Mouse (Mus musculus) erythroblast, embryonic 14.5 days (primary cell): ENCODE measurements around the gene Atp11c. TPM values are rescaled to one million over a fixed set of nuclear protein-coding genes. Genes with fewer than 3 reads are reported as not detected.
A peak's percentile ranks its signal among the peaks of the same experiment; 100 is the strongest.

ENCODE experiments used
- H3K27me3 ChIP-seq: 2 replicates; pipeline ENCODE4 v1.6.1; 2012; ENCODE audit warnings: inconsistent platforms; ENCODE audit not compliant: control insufficient read depth
- H3K36me3 ChIP-seq: 2 replicates; pipeline ENCODE4 v1.6.1; 2012; ENCODE audit warnings: mild to moderate bottlenecking, inconsistent platforms; ENCODE audit not compliant: control insufficient read depth
- H3K4me1 ChIP-seq: 2 replicates; pipeline ENCODE4 v1.6.1; 2012; ENCODE audit warnings: inconsistent platforms; ENCODE audit not compliant: control insufficient read depth
- H3K4me3 ChIP-seq: replicated peaks from 2 replicates; pipeline ENCODE3; 2012; ENCODE audit warnings: moderate library complexity, mild to moderate bottlenecking, inconsistent platforms
- H3K9me3 ChIP-seq: 2 replicates; pipeline ENCODE4 v1.6.1; 2012; ENCODE audit warnings: low read length, inconsistent platforms, mixed read lengths; ENCODE audit not compliant: control insufficient read depth
- GATA1 ChIP-seq: IDR thresholded peaks from 2 replicates; pipeline ENCODE4 v1.6.1; 2012; ENCODE audit warnings: low read length, inconsistent platforms, mixed read lengths
- TAL1 ChIP-seq: IDR thresholded peaks from 3 replicates; pipeline ENCODE4 v1.6.1; 2012; ENCODE audit warnings: low read length, inconsistent platforms, mixed read lengths
- polyA plus RNA-seq: library from polyadenylated mRNA; stranded (reverse); fragments of >175 nt; gene quantifications from 2 replicates; pipeline ENCODE4 v1.2.3, GENCODE M21; 2012

Gene Atp11c
- polyA plus RNA-seq, 1 experiment = 0.08 TPM

DNA sequence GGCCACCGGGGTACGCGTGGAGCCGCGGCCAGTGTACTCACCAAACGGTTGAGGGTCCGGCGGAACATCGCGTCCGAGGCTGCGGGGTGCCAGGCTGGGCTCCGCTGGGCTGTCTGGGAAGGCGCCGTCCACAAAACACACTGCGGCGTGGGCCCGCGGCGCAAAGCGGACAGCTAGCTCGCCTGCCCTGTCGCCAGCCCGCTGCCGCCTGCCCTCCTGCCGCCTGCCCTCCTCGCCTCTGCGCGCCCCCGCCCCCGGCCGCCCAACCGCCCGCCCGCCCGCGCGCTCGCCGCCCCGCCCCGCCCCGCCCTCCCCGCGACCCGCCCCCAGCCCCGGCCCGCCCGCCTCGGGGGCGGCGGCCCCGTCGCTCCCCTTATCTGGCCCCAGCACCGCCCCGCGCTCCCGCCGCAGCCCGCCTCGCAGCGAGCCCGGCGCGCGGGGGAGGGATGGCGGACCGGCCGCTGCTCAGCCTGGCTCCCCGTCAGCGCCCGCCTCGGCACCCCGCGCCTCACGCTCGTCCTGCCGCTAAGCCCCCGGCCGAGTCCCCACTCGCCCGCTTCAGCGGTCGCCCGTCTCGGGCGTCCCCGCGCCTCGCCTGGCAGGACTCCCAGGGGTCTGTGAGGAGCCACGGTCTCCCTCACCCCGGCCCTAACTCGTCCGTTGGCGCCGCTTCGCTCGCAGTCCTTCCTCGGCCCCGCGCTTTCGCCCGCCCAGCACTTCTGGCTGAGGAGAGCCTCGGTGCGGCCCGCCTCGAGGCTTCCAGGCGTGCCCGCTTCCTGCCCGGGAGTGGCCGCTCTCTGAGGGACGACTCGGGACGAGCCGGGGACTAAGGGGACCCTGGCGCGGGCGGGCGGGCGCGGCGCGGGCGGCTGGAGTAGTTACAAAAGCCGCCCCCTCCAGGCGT, 188.5 kb downstream of the Atp11c start:
- TF ChIP-seq TAL1 (no peak), GATA1 (no peak)
- Histone ChIP-seq H3K36me3 (peaks cover 2% of the 10 kb centered on the region; the same call in 1 of the 2 replicates), H3K4me1 (peaks cover 21% of the 10 kb centered on the region), H3K9me3 (peaks cover 10% of the 10 kb centered on the region), H3K4me3 (peak overlapping the region; percentile 88), H3K27me3 (peaks cover 5% of the 10 kb centered on the region; the same call in 1 of the 2 replicates)

DNA sequence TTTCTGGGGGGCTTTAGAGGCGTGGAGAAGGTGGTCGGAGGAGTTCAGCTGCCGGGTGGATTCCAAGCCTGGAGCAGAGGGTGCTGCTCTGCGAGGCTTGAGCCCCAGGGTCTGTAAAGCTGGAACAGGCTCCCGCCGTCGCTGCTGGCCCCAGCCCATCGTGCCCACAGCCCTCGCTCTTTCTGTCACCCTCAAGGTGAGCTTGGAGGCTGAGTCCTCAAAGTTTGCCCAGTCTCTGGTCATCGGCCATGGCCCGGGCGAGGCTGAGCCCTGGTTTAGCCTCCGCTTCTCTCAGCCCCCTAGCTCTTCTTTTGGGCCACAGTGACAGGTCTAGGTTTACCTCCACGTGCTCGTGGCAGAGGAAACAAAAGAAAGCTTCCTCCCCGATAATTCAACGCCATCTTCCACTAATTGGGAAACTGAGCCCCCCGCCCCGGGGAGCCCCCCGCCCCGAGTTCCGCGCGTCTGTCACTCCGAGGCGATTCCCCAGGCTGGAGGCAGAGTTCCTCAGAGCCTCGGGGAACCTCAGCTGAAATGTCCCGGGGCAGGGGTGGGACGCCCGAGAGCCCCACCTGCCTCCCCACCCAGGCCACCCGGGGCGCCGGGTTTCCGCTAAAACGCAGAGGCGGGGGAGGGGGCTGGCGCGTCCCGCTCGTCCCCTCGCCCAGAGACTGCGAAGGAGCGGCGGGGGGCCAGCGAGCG, 189.3 kb downstream of the Atp11c start:
- TF ChIP-seq TAL1 (no peak), GATA1 (no peak)
- Histone ChIP-seq H3K36me3 (peaks cover 2% of the 10 kb centered on the region; the same call in 1 of the 2 replicates), H3K4me1 (peaks cover 21% of the 10 kb centered on the region), H3K9me3 (peaks cover 10% of the 10 kb centered on the region), H3K27me3 (peaks cover 5% of the 10 kb centered on the region; the same call in 1 of the 2 replicates), H3K4me3 (peak overlapping the region; percentile 88)

DNA sequence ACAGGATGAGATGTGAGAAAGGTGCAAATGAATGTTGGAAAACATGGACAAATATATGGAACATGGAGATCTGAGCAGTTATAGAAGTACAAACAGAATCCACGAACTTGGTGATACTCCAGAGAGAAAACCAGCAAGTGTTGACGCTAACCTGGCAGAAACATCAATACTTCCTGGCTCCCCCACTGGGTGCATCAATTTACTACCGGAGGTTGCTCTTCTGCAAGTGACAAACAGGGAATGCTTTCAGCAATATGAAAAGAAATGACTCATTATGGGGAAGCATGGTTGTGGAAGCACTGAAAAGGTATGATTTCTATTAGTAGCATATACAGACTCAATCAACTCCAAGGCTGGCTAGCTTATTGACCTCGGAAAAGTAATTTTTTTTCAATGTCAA, 198.2 kb downstream of the Atp11c start:
- H3K9me3 ChIP-seq = no peaks in the 10 kb centered on the region
- H3K4me1 ChIP-seq = no peaks in the 10 kb centered on the region
- H3K36me3 ChIP-seq = peaks cover 3% of the 10 kb centered on the region
- no peak for TF ChIP-seq TAL1
- TF ChIP-seq GATA1 = no peak
- H3K4me3 ChIP-seq = no peak overlapping the region
- no peaks in the 10 kb centered on the region for H3K27me3 ChIP-seq

DNA sequence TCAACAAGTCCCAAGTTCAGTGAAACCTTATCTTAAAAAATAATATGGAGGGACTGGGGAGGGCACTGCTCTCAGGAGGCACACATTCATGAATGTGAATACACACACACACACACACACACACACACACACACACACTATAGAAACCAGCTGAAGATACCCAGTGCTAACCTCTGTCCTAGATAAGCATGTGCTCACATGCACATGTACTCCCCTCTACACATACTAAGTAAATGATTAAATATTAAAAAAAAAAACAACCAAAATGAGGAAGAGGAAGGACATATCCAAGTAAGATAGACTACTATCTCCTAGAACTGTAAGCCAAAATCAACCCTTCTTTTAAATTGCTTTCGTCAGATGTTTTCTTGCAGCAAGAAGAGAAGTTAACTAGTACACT, 205.6 kb downstream of the Atp11c start:
- Histone ChIP-seq H3K4me3 (no peak overlapping the region), H3K27me3 (no peaks in the 10 kb centered on the region), H3K36me3 (no peaks in the 10 kb centered on the region), H3K4me1 (no peaks in the 10 kb centered on the region; the same call in 1 of the 2 replicates), H3K9me3 (no peaks in the 10 kb centered on the region)
- TF ChIP-seq GATA1 (no peak), TAL1 (no peak)

DNA sequence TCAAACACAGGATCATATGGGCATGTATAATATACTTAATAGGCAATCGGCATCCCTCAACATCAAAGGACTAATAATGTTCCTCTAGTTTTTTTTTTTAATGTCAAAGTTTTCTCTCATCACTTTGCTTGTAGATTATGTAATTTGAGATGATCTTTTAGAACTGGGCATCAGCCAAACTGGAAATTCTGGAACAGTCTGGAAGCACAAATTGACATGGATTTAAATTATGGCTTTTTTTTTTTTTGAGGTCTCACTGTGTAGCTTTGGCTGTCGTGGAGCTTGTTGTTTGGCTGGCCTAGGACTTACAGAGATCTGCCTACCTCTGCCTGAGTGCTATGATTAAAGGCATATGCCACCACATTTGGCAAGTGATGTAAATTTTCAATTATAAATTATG, 210.8 kb downstream of the Atp11c start:
- Histone ChIP-seq H3K36me3 (no peaks in the 10 kb centered on the region), H3K4me3 (no peak overlapping the region), H3K4me1 (no peaks in the 10 kb centered on the region), H3K27me3 (no peaks in the 10 kb centered on the region), H3K9me3 (no peaks in the 10 kb centered on the region)
- no peak for TF ChIP-seq TAL1
- no peak for TF ChIP-seq GATA1

DNA sequence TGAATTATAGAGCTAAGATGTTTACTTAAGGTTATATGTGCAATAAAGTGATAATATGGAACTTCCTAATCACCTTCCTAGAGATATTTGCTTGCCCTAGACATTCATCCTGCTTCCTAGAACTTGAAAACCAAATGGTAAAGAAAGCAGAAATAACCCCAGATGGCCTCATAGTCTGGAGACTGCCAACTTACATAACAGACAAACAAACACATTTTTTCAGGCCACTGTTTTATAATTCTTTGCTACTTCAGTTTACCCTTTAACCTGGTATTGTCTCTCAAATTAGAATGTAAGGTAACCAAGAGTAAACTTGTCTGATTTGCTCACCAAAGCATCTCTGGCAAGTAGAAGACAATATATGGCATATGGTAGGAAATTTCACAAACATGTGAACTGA, 212.1 kb downstream of the Atp11c start:
- Histone ChIP-seq H3K4me3 (no peak overlapping the region), H3K27me3 (no peaks in the 10 kb centered on the region), H3K4me1 (no peaks in the 10 kb centered on the region), H3K9me3 (no peaks in the 10 kb centered on the region), H3K36me3 (no peaks in the 10 kb centered on the region)
- no peak for TF ChIP-seq GATA1
- TF ChIP-seq TAL1 = no peak

DNA sequence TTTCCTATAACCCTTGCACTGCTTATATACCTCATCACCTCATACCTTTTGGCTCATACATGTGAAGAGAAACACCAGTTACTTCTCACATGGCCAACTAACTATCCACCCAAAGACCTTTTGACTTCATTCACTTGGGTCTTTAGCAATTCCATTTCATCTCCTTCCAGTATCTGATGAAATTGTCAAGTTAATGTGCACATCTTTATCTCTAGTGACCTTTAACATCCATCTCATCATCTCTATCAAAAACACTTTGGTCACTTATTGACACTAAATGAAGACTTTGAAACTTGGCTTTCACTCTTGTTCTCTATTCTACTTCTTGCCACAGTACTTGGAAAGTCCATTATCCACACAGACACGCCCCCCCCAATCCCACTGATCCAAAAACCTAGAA, 243.8 kb downstream of the Atp11c start:
- Histone ChIP-seq H3K27me3 (no peaks in the 10 kb centered on the region), H3K4me1 (no peaks in the 10 kb centered on the region), H3K36me3 (no peaks in the 10 kb centered on the region), H3K4me3 (no peak overlapping the region), H3K9me3 (no peaks in the 10 kb centered on the region)
- TF ChIP-seq GATA1 (no peak), TAL1 (no peak)

DNA sequence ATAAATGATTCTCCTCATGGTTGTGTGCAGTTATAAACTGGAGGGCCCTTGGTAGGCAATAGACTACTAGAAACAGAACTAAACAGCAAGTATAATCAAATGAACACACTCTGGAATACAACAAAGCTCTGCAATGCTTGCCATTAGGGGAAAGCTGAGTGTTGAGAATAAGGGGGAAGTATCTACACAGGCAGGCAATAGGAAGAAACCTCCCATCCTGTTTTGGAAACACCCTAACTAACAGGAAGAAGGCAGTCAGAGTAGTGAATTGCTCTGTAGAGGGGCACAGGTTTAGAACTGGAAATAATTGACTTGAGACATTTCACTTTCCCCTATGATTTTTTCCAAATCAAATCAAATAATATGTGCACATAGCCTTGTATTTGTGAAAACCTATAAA, 247.1 kb downstream of the Atp11c start:
- no peaks in the 10 kb centered on the region for H3K9me3 ChIP-seq
- no peak overlapping the region for H3K4me3 ChIP-seq
- H3K4me1 ChIP-seq = no peaks in the 10 kb centered on the region
- TF ChIP-seq GATA1 (no peak), TAL1 (no peak)
- no peaks in the 10 kb centered on the region for H3K36me3 ChIP-seq
- H3K27me3 ChIP-seq = no peaks in the 10 kb centered on the region; the same call in 1 of the 2 replicates

DNA sequence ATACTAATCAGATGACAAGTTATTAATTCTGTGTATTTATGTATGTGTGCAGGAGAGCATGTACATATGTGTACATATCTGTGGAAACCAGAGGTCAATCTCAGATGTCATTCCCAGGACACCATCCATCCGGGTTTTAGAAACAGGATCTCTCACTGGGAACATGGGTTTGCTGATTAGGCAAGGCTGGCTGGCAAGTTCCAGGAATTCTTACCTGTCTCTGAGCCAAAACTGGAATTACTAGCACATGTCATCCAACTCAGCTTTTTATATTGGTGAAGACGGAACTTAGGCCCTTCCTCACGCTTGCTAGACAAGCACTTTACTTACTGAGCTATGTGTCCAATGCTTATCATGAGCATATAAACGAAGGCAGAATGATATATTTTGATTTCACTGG, 247.5 kb downstream of the Atp11c start:
- H3K4me3 ChIP-seq = no peak overlapping the region
- H3K36me3 ChIP-seq = no peaks in the 10 kb centered on the region
- TF ChIP-seq TAL1 (no peak), GATA1 (no peak)
- H3K4me1 ChIP-seq = no peaks in the 10 kb centered on the region
- no peaks in the 10 kb centered on the region for H3K9me3 ChIP-seq
- no peaks in the 10 kb centered on the region; the same call in 1 of the 2 replicates for H3K27me3 ChIP-seq
